Comparison of ENCODE assay signal across 16 mouse cellular contexts in genomic region chr11:94163005-94163767, GRCm38 (mm10). TPM values are rescaled to one million over a fixed set of nuclear protein-coding genes. Genes with fewer than 3 reads are reported as not detected.
DNase-seq lines count a peak whose midpoint lies in the region; ATAC-seq and TF ChIP-seq lines count a peak whose summit lies in the region.
"Had no signal": no experiment of that assay in that cellular context is flagged by ENCODE, and none has a peak within 500 bp of the region (broad histone marks: within the 10 kb centered on the region; RNA-seq: fewer than 3 reads in every experiment).

No protein-coding gene starts in this region.

- no peaks in the 10 kb centered on the region for H3K27me3 ChIP-seq in hindbrain, embryonic 10.5 days (ENCODE audit: insufficient read depth, poor library complexity, severe bottlenecking)
- H3K27me3 ChIP-seq in hindbrain, embryonic 11.5 days (ENCODE audit: control insufficient read depth, insufficient read depth, low read length): no peaks in the 10 kb centered on the region
- no peaks in the 10 kb centered on the region for H3K27me3 ChIP-seq in midbrain, embryonic 13.5 days
- no peaks in the 10 kb centered on the region for H3K27me3 ChIP-seq in midbrain, embryonic 16.5 days (ENCODE audit: control insufficient read depth, insufficient read depth, low read depth, low read length)
- H3K27me3 ChIP-seq in small intestine, adult 2 months (ENCODE audit: control insufficient read depth, insufficient read depth, low read length): no peaks in the 10 kb centered on the region
- H3K27me3 ChIP-seq: limb, embryonic 13.5 days; neural tube, embryonic 12.5 days had no signal

- H3K4me2 ChIP-seq in hindbrain, embryonic 11.5 days (replicated peaks; ENCODE audit: low read depth, low read length): no peak overlapping the region
- H3K4me2 ChIP-seq in midbrain, embryonic 13.5 days (replicated peaks): no peak overlapping the region
- H3K4me2 ChIP-seq in midbrain, embryonic 16.5 days (ENCODE audit: low read length): no peak overlapping the region
- H3K4me2 ChIP-seq: limb, embryonic 13.5 days; midbrain, embryonic 11.5 days; neural tube, embryonic 12.5 days had no signal

- intact Hi-C loops in left cerebral cortex, postnatal 36 days (cut with DNase I): no loop called here

- no peak overlapping the region for H3K9ac ChIP-seq in hindbrain, embryonic 11.5 days (ENCODE audit: low read depth, low read length)
- H3K9ac ChIP-seq in midbrain, embryonic 13.5 days (replicated peaks): no peak overlapping the region
- H3K9ac ChIP-seq in midbrain, embryonic 16.5 days (ENCODE audit: low read depth, low read length): no peak overlapping the region
- H3K9ac ChIP-seq: limb, embryonic 13.5 days; neural tube, embryonic 12.5 days had no signal

- H3K4me1 ChIP-seq in hindbrain, embryonic 10.5 days (replicated peaks): peaks cover 66% of the 10 kb centered on the region
- peaks cover 35% of the 10 kb centered on the region for H3K4me1 ChIP-seq in hindbrain, embryonic 11.5 days (replicated peaks; ENCODE audit: control insufficient read depth, insufficient read depth, low read length)
- peaks cover 49% of the 10 kb centered on the region for H3K4me1 ChIP-seq in midbrain, embryonic 13.5 days (replicated peaks)
- peaks cover 32% of the 10 kb centered on the region for H3K4me1 ChIP-seq in midbrain, embryonic 16.5 days (ENCODE audit: control insufficient read depth, insufficient read depth, low read length)
- H3K4me1 ChIP-seq in small intestine, adult 2 months (ENCODE audit: control insufficient read depth, insufficient read depth, insufficient read length, low read length): peaks cover 51% of the 10 kb centered on the region

- peak overlapping the region; percentile 66 for H3K27ac ChIP-seq in hindbrain, embryonic 10.5 days
- no peak overlapping the region for H3K27ac ChIP-seq in hindbrain, embryonic 11.5 days (ENCODE audit: low read depth, low read length)
- peak overlapping the region; percentile 53 for H3K27ac ChIP-seq in midbrain, embryonic 13.5 days
- no peak overlapping the region for H3K27ac ChIP-seq in midbrain, embryonic 16.5 days (ENCODE audit: low read length)
- H3K27ac ChIP-seq in small intestine, adult 2 months (ENCODE audit: insufficient read depth, low read depth, low read length): peak overlapping the region; percentile 100
- H3K27ac ChIP-seq: limb, embryonic 13.5 days; neural tube, embryonic 12.5 days had no signal

- H3K4me3 ChIP-seq in hindbrain, embryonic 10.5 days: no peak overlapping the region
- no peak overlapping the region for H3K4me3 ChIP-seq in hindbrain, embryonic 11.5 days (ENCODE audit: low read depth, low read length)
- H3K4me3 ChIP-seq in midbrain, embryonic 13.5 days (replicated peaks): no peak overlapping the region
- H3K4me3 ChIP-seq in midbrain, embryonic 16.5 days (ENCODE audit: low read depth, low read length): no peak overlapping the region
- no peak overlapping the region for H3K4me3 ChIP-seq in small intestine, adult 2 months (ENCODE audit: low read depth, low read length)
- H3K4me3 ChIP-seq: limb, embryonic 13.5 days; neural tube, embryonic 12.5 days had no signal

- no peaks in the 10 kb centered on the region for H3K36me3 ChIP-seq in hindbrain, embryonic 10.5 days
- H3K36me3 ChIP-seq in hindbrain, embryonic 11.5 days (ENCODE audit: control insufficient read depth, insufficient read depth, low read length): no peaks in the 10 kb centered on the region
- H3K36me3 ChIP-seq in midbrain, embryonic 13.5 days: no peaks in the 10 kb centered on the region
- no peaks in the 10 kb centered on the region for H3K36me3 ChIP-seq in midbrain, embryonic 16.5 days (ENCODE audit: control insufficient read depth, insufficient read depth, low read length)
- H3K36me3 ChIP-seq in small intestine, adult 2 months (ENCODE audit: control insufficient read depth, insufficient read depth, low read length): no peaks in the 10 kb centered on the region
- H3K36me3 ChIP-seq: limb, embryonic 13.5 days; neural tube, embryonic 12.5 days had no signal

- no peak for ATAC-seq in hindbrain, embryonic 11.5 days (ENCODE audit: low FRiP score)
- no peak for ATAC-seq in midbrain, embryonic 13.5 days
- ATAC-seq in midbrain, embryonic 16.5 days: no peak
- ATAC-seq: hindbrain, embryonic 16.5 days had no signal

- no peak for TF ChIP-seq POLR2A in small intestine, adult 2 months (IDR thresholded peaks at IDR 0.05; ENCODE audit: low read depth, low read length)

- WGBS in hindbrain, embryonic 10.5 days: 66% methylated on average over 9 of the region's 9 CpGs
- 64% methylated on average over 9 of the region's 9 CpGs for WGBS in hindbrain, embryonic 11.5 days
- WGBS in midbrain, embryonic 13.5 days: 65% methylated on average over 9 of the region's 9 CpGs
- 59% methylated on average over 9 of the region's 9 CpGs for WGBS in midbrain, embryonic 16.5 days
- WGBS in small intestine, adult 2 months: 34% methylated on average over 9 of the region's 9 CpGs

- no peaks in the 10 kb centered on the region for H3K9me3 ChIP-seq in hindbrain, embryonic 10.5 days
- H3K9me3 ChIP-seq in hindbrain, embryonic 11.5 days (ENCODE audit: control insufficient read depth, low read length): no peaks in the 10 kb centered on the region
- H3K9me3 ChIP-seq in midbrain, embryonic 13.5 days: no peaks in the 10 kb centered on the region
- H3K9me3 ChIP-seq in midbrain, embryonic 16.5 days (replicated peaks; ENCODE audit: control insufficient read depth, low read length, poor library complexity, severe bottlenecking): no peaks in the 10 kb centered on the region
- H3K9me3 ChIP-seq: limb, embryonic 13.5 days; neural tube, embryonic 12.5 days had no signal

- TF ChIP-seq CTCF in small intestine, adult 2 months (IDR thresholded peaks at IDR 0.05; ENCODE audit: extremely low read depth, insufficient read length, insufficient replicate concordance, low read depth, low read length): no peak

- no peak for DNase-seq in hindbrain, embryonic 10.5 days (ENCODE audit: low spot score)
- no peak for DNase-seq in hindbrain, embryonic 11.5 days (ENCODE audit: low spot score)
- peak; percentile 51 for DNase-seq in adipocyte (ENCODE audit: low spot score)
- DNase-seq in retina, embryonic 14.5 days (ENCODE audit: low spot score): no peak
- DNase-seq in left cerebral cortex, postnatal 36 days (ENCODE audit: low spot score in 2 of 2): no peak
- DNase-seq: cerebellum, postnatal 10 days; gastrocnemius, postnatal 25 days; kidney, postnatal 14 days; thymus, postnatal 36 days had no signal

RNA-seq across cellular contexts. Expression of gene Tob1, which starts 48.1 kb away (rescaled TPM):
- 22.3 and 31.1 TPM in 2 replicates for polyA plus RNA-seq in hindbrain, embryonic 10.5 days (2016; fragmentation: Nextera tagmentation; extraction: Ambion mirVana)
- 36.7 and 38.9 TPM in 2 replicates for polyA plus RNA-seq in hindbrain, embryonic 11.5 days (2014; fragmentation: Nextera tagmentation; extraction: Ambion mirVana)
- polyA plus RNA-seq in midbrain, embryonic 13.5 days (2015; fragmentation: Nextera tagmentation; extraction: Ambion mirVana): 33.0 and 33.2 TPM in 2 replicates
- 28.1 and 28.6 TPM in 2 replicates for polyA plus RNA-seq in midbrain, embryonic 16.5 days (2015; fragmentation: Nextera tagmentation; extraction: Ambion mirVana)
- 80.2 and 180 TPM in 2 replicates for polyA plus RNA-seq in small intestine, adult 2 months (2012; rRNA removed)
- 10 to 100 TPM; 37.5 to 51.4 TPM for total RNA-seq in left cerebral cortex, postnatal 36 days (2021)

Comparison
In these comparisons a context has a peak if more than half of its experiments do, and no peak if none do; other contexts are left out.
1. H3K27ac ChIP-seq: peak in hindbrain, embryonic 10.5 days (single experiment), midbrain, embryonic 13.5 days (single experiment) and small intestine, adult 2 months (single experiment); none in hindbrain, embryonic 11.5 days (single experiment) and midbrain, embryonic 16.5 days (single experiment).